Mouse (Mus musculus): ENCODE results near the gene Bckdha. TPM values are rescaled to one million over a fixed set of nuclear protein-coding genes. Genes with fewer than 3 reads are reported as not detected.

Gene Bckdha
- total RNA-seq (2014; rRNA removed) (55.7 and 55.9 TPM in 2 replicates), polyA plus RNA-seq (2015; fragmentation: Nextera tagmentation; extraction: Ambion mirVana) (57.1 and 58.3 TPM in 2 replicates)

DNA sequence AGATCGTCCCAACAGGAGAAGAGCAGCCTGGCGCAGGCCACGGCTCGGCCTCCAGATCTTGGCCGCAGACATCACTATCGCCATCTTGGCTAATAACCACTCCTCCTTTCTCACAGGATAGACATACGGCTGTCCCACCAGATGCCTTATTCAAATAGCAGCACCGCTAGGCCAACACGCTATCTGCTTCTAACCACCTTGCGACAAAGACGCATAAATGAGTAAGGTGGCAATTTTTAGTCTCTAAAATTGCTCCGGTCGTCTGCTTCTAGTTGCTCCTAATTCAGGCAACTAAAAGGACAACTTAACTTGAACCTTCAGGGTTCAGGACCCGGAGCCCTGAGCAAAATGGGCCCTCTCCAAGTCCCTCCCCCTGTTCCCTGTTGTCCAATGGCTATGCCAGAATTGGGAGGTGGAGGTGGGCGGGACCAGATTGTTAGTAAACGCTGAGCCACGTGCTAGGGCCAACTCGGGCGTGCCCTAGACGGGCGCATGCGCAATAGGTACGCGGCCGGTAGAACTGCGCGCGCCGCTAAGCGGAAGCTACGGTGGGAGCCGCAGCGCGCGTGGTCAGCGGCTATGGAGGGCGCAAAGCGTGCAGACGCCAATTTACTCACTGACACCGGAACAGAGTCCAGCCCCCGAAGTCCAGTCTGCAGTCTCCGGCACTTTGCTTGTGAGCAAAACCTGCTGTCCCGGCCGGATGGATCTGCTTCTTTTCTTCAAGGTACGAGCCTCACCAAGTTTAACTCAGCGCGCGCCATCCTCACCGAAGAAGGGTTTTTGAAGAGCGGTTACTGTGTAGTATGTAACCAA, at the start of gene Bckdha, which contains the start of gene Exosc5:
Gene Bckdha, minus strand, starts transcription at position 325 of the 816 bp plus-strand sequence.
Gene Exosc5, plus strand, starts transcription at position 508 of the 816 bp plus-strand sequence.
- H3K36me3 ChIP-seq (ENCODE audit: insufficient read depth), result peaks cover 3% of the 10 kb centered on the region; the same call in 1 of the 2 replicates
- H3K4me3 ChIP-seq (ENCODE audit: low read depth, low read length), result peak within 1 kb of the TSS; percentile 70

DNA sequence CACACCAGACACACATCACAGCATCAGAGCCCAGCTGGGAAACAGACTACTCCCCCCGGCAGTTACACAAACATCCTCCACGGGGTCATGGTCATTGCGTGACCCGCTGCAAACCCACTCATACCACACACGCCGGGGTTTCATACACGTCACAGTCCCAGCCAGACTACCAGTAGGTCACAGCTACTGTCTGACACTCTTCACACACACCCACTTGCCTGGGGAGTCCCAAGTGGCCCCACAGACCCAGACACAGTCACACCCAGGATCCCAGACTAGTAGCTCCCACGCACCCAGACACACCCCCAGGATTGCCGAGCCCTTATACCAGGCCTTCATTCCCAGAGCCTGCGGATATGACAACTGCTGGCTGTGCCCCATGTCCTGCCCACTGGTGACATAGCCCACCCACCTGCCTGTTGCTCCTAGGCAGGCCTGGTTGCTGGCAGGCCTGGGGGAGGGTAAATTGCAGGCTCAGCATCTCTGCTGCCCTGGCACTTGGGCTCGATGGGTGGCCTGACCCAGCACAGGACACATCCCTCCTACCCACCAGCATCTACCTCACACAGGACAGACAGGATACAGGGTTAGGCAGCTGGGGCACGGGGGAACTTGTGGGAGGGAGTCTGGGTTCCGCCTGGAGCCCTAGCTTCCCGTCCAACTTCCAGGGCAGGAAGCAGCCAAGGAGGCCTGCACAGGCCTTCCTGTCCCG, 49.0 kb upstream of the Bckdha start:
- H3K9me3 ChIP-seq (ENCODE audit: low read length), result no peaks in the 10 kb centered on the region
- DNase-seq, result no peak
- H3K27me3 ChIP-seq (ENCODE audit: insufficient read depth, low read length), result no peaks in the 10 kb centered on the region
- no peak overlapping the region for H3K9ac ChIP-seq
- ATAC-seq, result no peak
- H3K36me3 ChIP-seq (ENCODE audit: insufficient read depth), result peaks cover 7% of the 10 kb centered on the region; the same call in 1 of the 2 replicates
- WGBS, result 73% methylated on average over 15 of the region's 15 CpGs
- no peak overlapping the region for H3K4me2 ChIP-seq (ENCODE audit: low read depth)
- no peak overlapping the region for H3K4me3 ChIP-seq (ENCODE audit: low read depth, low read length)
- H3K27ac ChIP-seq (ENCODE audit: low read depth, low read length), result no peak overlapping the region
- TF ChIP-seq CTCF (IDR thresholded peaks at IDR 0.05; ENCODE audit: low read depth), result no peak
- 0 out of 2 replicates have a peak, but pooled peaks cover 2% of the 10 kb centered on the region for H3K4me1 ChIP-seq (ENCODE audit: insufficient read depth)

More for the DNA sequence above, at the start of gene Bckdha, which contains the start of gene Exosc5:
- Histone ChIP-seq H3K27ac (ENCODE audit: low read depth, low read length) (peak within 1 kb of the TSS; percentile 70), H3K9me3 (ENCODE audit: low read length) (no peaks in the 10 kb centered on the region), H3K4me2 (ENCODE audit: low read depth) (peak within 1 kb of the TSS; percentile 53), H3K27me3 (ENCODE audit: insufficient read depth, low read length) (no peaks in the 10 kb centered on the region), H3K4me1 (ENCODE audit: insufficient read depth) (peaks cover 9% of the 10 kb centered on the region), H3K9ac (peak within 1 kb of the TSS; percentile 63)
- peak; percentile 99 for ATAC-seq
- peak; percentile 100 for DNase-seq
- no peak for TF ChIP-seq CTCF (IDR thresholded peaks at IDR 0.05; ENCODE audit: low read depth)
- WGBS, result under 1% methylated on average over 50 of the region's 50 CpGs

DNA sequence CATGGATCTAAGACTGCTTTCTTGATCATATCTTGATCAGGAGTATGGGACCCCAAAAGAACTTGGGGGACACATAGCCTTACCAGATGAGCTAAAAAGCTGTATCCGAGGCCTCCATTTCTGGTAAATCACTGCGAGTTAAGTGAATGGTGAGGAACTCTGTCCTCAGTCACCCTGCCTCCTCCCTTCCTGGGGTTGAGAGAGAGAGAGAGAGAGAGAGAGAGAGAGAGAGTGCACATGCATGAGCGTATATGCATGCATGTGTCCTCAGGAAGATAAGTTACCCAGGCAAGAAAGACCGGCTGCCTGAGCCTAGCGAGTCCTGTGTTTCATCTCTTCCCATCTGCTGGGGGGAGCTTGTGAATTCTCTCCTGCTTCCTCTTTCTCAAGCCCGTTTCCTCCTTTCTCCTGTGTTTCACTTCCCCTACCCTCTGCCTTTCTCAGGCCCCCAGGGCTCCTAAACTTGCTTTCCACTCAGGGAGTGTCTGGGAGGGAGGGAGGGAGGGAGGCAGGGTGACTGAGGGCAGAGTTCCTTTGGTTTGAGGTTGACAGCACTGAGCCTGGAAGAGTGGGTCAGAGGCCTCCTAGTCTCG, 47.9 kb upstream of the Bckdha start:
- WGBS, result 66% methylated on average over 7 of the region's 7 CpGs
- DNase-seq (no peak), ATAC-seq (no peak)
- H3K27ac ChIP-seq (ENCODE audit: low read depth, low read length), result no peak overlapping the region
- H3K4me3 ChIP-seq (ENCODE audit: low read depth, low read length), result no peak overlapping the region
- H3K9ac ChIP-seq, result no peak overlapping the region
- 0 out of 2 replicates have a peak, but pooled peaks cover 2% of the 10 kb centered on the region for H3K4me1 ChIP-seq (ENCODE audit: insufficient read depth)
- TF ChIP-seq CTCF (IDR thresholded peaks at IDR 0.05; ENCODE audit: low read depth), result no peak
- no peaks in the 10 kb centered on the region for H3K9me3 ChIP-seq (ENCODE audit: low read length)
- H3K27me3 ChIP-seq (ENCODE audit: insufficient read depth, low read length), result no peaks in the 10 kb centered on the region
- H3K36me3 ChIP-seq (ENCODE audit: insufficient read depth), result no peaks in the 10 kb centered on the region; the same call in 1 of the 2 replicates
- no peak overlapping the region for H3K4me2 ChIP-seq (ENCODE audit: low read depth)

DNA sequence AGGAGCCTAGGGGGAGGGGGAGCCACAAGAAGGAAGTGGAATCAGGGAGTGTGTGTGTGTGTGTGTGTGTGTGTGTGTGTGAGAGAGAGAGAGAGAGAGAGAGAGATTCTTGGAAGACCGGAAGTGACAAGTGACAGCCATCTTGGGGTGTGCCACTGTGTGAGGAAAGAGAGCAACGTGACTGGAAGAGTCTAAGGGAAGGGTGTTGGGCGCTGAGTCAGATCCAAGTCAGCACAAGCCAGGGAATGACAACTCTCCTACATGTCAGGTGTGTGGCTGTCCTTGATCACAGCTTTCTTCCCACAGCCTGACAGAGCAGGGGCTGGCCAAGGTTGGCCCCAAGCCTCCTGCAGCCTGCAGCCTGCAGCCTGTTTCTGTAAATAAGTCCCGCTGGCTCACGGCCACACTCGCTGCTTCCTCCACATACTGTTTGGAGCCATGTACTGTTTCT, 47.0 kb upstream of the Bckdha start:
- 56% methylated on average over 6 of the region's 6 CpGs for WGBS
- H3K4me1 ChIP-seq (ENCODE audit: insufficient read depth), result 0 out of 2 replicates have a peak, but pooled peaks cover 2% of the 10 kb centered on the region
- DNase-seq, result no peak
- no peak overlapping the region for H3K4me2 ChIP-seq (ENCODE audit: low read depth)
- H3K27ac ChIP-seq (ENCODE audit: low read depth, low read length), result no peak overlapping the region
- ATAC-seq, result peak; percentile 51
- H3K27me3 ChIP-seq (ENCODE audit: insufficient read depth, low read length), result no peaks in the 10 kb centered on the region
- H3K9me3 ChIP-seq (ENCODE audit: low read length), result no peaks in the 10 kb centered on the region
- H3K9ac ChIP-seq, result no peak overlapping the region
- TF ChIP-seq CTCF (IDR thresholded peaks at IDR 0.05; ENCODE audit: low read depth), result no peak
- no peak overlapping the region for H3K4me3 ChIP-seq (ENCODE audit: low read depth, low read length)
- H3K36me3 ChIP-seq (ENCODE audit: insufficient read depth), result no peaks in the 10 kb centered on the region

DNA sequence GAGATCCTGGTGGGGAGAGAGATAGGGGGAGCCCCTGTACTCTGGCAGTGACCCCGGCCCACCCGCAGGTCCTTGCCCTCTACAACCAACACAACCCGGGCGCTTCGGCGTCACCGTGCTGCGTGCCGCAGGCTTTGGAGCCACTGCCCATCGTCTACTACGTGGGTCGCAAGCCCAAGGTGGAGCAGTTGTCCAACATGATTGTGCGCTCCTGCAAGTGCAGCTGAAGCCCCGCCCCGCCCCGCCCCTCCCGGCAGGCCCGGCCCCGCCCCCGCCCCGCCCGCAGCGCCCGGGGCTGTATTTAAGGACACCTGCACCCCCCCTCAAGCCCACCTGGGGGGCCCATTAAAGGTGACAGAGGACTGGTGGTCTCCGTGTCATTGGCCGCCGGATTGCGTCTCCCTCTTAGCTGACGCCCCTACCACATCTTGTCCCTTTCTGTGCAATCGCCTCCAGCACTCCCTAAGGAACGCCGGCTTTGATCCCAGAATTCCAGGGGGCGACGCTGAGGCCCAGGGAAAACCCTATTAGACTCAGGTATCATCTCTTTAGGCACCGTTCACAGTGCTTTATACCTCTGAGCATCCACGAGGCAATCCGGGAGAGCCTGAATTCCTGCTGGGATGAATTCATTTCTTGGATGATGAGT, 46.1 kb upstream of the Bckdha start:
- Histone ChIP-seq H3K36me3 (ENCODE audit: insufficient read depth) (no peaks in the 10 kb centered on the region), H3K4me2 (ENCODE audit: low read depth) (peak overlapping the region; percentile 76), H3K27ac (ENCODE audit: low read depth, low read length) (no peak overlapping the region), H3K4me3 (ENCODE audit: low read depth, low read length) (peak overlapping the region; percentile 33), H3K4me1 (ENCODE audit: insufficient read depth) (0 out of 2 replicates have a peak, but pooled peaks cover 2% of the 10 kb centered on the region), H3K27me3 (ENCODE audit: insufficient read depth, low read length) (no peaks in the 10 kb centered on the region), H3K9ac (peak overlapping the region; percentile 28), H3K9me3 (ENCODE audit: low read length) (no peaks in the 10 kb centered on the region)
- ATAC-seq (peak; percentile 44), DNase-seq (no peak)
- peak; percentile 15; the same call in 1 of the 2 replicates for TF ChIP-seq CTCF (IDR thresholded peaks at IDR 0.05; ENCODE audit: low read depth)
- 2% methylated on average over 37 of the region's 37 CpGs for WGBS
